Mouse (Mus musculus): ENCODE data around the gene Fbxo27. TPM values are rescaled to one million over a fixed set of nuclear protein-coding genes. Genes with fewer than 3 reads are reported as not detected.
A peak's percentile ranks its signal among the peaks of the same experiment; 100 is the strongest.

Fbxo27 gene
- polyA plus RNA-seq, 1 experiment = 5.1 TPM

GRCm38 (mm10) chr7:28740949-28741348, 48.3 kb downstream of the Fbxo27 start:
- Histone ChIP-seq H3K4me3 (ENCODE audit: insufficient read depth, low read length) (peak overlapping the region; percentile 78), H3K4me1 (ENCODE audit: control insufficient read depth, insufficient read depth, low read length) (no peaks in the 10 kb centered on the region), H3K27ac (ENCODE audit: insufficient read depth, low read length) (peak overlapping the region; percentile 22; the same call in 1 of the 2 replicates)
- TF ChIP-seq POLR2A (IDR thresholded peaks at IDR 0.05; ENCODE audit: low read depth, low read length) = no peak
- TF ChIP-seq CTCF (IDR thresholded peaks at IDR 0.05; ENCODE audit: borderline replicate concordance, insufficient read depth, low read length) = no peak

- Histone ChIP-seq H3K27ac (ENCODE audit: insufficient read depth, low read length) (peak overlapping the region; percentile 22), H3K4me3 (ENCODE audit: insufficient read depth, low read length) (peak overlapping the region; percentile 78), H3K4me1 (ENCODE audit: control insufficient read depth, insufficient read depth, low read length) (no peaks in the 10 kb centered on the region)
- TF ChIP-seq CTCF (IDR thresholded peaks at IDR 0.05; ENCODE audit: borderline replicate concordance, insufficient read depth, low read length) (no peak), POLR2A (IDR thresholded peaks at IDR 0.05; ENCODE audit: low read depth, low read length) (no peak)
These were observed 48.7 kb downstream of the Fbxo27 start for GRCm38 (mm10) chr7:28741368-28741708.

DNA sequence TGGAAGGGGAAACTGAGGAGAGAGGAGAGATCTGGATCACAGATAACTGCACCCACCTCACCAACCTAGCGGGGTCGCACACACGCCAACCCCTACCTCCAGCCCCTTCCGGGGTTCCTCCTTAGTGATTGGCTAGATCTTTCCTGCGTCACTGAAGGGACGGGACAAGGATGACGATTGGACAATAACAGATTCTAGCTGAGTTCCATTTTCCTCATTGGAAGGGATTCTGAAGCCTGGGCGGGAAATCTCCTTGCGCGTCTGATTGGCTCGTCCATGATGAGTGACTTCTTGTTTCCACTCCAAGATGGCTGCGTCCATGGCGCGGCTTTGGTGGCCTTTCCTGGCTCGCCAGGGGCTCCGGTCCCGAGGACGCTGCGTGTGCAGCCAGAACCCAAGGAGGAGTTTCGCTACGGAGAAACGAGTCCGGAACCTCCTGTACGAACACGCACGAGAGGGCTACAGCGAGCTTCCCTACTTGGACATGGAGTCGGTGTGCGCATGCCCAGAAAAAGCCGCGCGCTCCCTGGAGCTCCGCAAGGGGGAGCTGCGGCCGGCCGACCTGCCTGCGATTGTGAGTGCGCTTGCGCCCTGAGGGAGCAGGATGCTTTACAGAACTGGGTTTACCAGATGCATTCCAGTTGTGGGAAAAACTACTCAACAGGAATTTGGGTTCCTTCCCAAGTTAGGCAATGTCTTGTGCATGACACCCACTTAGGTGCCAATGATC, 49.2 kb downstream of the Fbxo27 start, which contains the start of the genes Mrps12 and Sars2:
Gene Mrps12 (minus strand): TSS at position 112 of the 730 bp plus-strand sequence.
Gene Sars2 (plus strand): TSS at position 284 of the 730 bp plus-strand sequence.
- H3K4me3 ChIP-seq (ENCODE audit: insufficient read depth, low read length) = peak within 1 kb of the TSS; percentile 78
- peak; percentile 86 for TF ChIP-seq POLR2A (IDR thresholded peaks at IDR 0.05; ENCODE audit: low read depth, low read length)
- peak; percentile 61 for TF ChIP-seq CTCF (IDR thresholded peaks at IDR 0.05; ENCODE audit: borderline replicate concordance, insufficient read depth, low read length)
- peak within 1 kb of the TSS; percentile 75 for H3K27ac ChIP-seq (ENCODE audit: insufficient read depth, low read length)
- no peaks in the 10 kb centered on the region for H3K4me1 ChIP-seq (ENCODE audit: control insufficient read depth, insufficient read depth, low read length)

Other genes starting within 250 kb of the Fbxo27 start
- gene Lrfn1, start 240.9 kb upstream of the Fbxo27 start, polyA plus RNA-seq (2011; ENCODE audit: insufficient read length, low read depth, missing spikeins) = 4.7 and 4.9 TPM in 2 replicates
- not detected in 2 replicates for gene Ifnl2, start 182.4 kb upstream of the Fbxo27 start, polyA plus RNA-seq (2011; ENCODE audit: insufficient read length, low read depth, missing spikeins)
- gene Ifnl3, start 170.0 kb upstream of the Fbxo27 start, polyA plus RNA-seq (2011; ENCODE audit: insufficient read length, low read depth, missing spikeins) = not detected in 2 replicates
- gene Sycn, start 152.0 kb upstream of the Fbxo27 start, polyA plus RNA-seq (2011; ENCODE audit: insufficient read length, low read depth, missing spikeins) = not detected in 2 replicates
- not detected in 2 replicates for gene Nccrp1, start 145.6 kb upstream of the Fbxo27 start, polyA plus RNA-seq (2011; ENCODE audit: insufficient read length, low read depth, missing spikeins)
- 65.7 and 69.3 TPM in 2 replicates for gene Samd4b, start 94.7 kb upstream of the Fbxo27 start, polyA plus RNA-seq (2011; ENCODE audit: insufficient read length, low read depth, missing spikeins)
- 8.0 and 10.5 TPM in 2 replicates for gene Pak4, start 94.7 kb upstream of the Fbxo27 start, polyA plus RNA-seq (2011; ENCODE audit: insufficient read length, low read depth, missing spikeins)
- 1.8 TPM in 1 of 2 replicates, not detected in the other for gene Acp7, start 61.5 kb upstream of the Fbxo27 start, polyA plus RNA-seq (2011; ENCODE audit: insufficient read length, low read depth, missing spikeins)
- gene Fbxo17, start 24.0 kb downstream of the Fbxo27 start, polyA plus RNA-seq (2011; ENCODE audit: insufficient read length, low read depth, missing spikeins) = 16.3 and 18.4 TPM in 2 replicates
- 30.9 and 50.8 TPM in 2 replicates for gene Mrps12, start 49.0 kb downstream of the Fbxo27 start, polyA plus RNA-seq (2011; ENCODE audit: insufficient read length, low read depth, missing spikeins)
- gene Sars2, start 49.1 kb downstream of the Fbxo27 start, polyA plus RNA-seq (2011; ENCODE audit: insufficient read length, low read depth, missing spikeins) = 5.2 and 7.1 TPM in 2 replicates
- gene Ccer2, start 63.3 kb downstream of the Fbxo27 start, polyA plus RNA-seq (2011; ENCODE audit: insufficient read length, low read depth, missing spikeins) = not detected in 2 replicates
- 60.1 and 64.1 TPM in 2 replicates for gene Sirt2, start 73.9 kb downstream of the Fbxo27 start, polyA plus RNA-seq (2011; ENCODE audit: insufficient read length, low read depth, missing spikeins)
- 13.8 and 15.0 TPM in 2 replicates for gene Nfkbib, start 74.7 kb downstream of the Fbxo27 start, polyA plus RNA-seq (2011; ENCODE audit: insufficient read length, low read depth, missing spikeins)
- gene Rinl, start 96.1 kb downstream of the Fbxo27 start, polyA plus RNA-seq (2011; ENCODE audit: insufficient read length, low read depth, missing spikeins) = 0.77 TPM in 1 of 2 replicates, not detected in the other
- gene Hnrnpl, start 115.7 kb downstream of the Fbxo27 start, polyA plus RNA-seq (2011; ENCODE audit: insufficient read length, low read depth, missing spikeins) = 442 and 496 TPM in 2 replicates
- gene Ech1, start 132.4 kb downstream of the Fbxo27 start, polyA plus RNA-seq (2011; ENCODE audit: insufficient read length, low read depth, missing spikeins) = 80.4 and 81.2 TPM in 2 replicates
- gene Lgals4, start 141.0 kb downstream of the Fbxo27 start, polyA plus RNA-seq (2011; ENCODE audit: insufficient read length, low read depth, missing spikeins) = 1.4 and 6.5 TPM in 2 replicates
- 1.5 and 4.3 TPM in 2 replicates for gene Lgals7, start 171.0 kb downstream of the Fbxo27 start, polyA plus RNA-seq (2011; ENCODE audit: insufficient read length, low read depth, missing spikeins)
- 0.23 TPM in 1 of 2 replicates, not detected in the other for gene Capn12, start 188.6 kb downstream of the Fbxo27 start, polyA plus RNA-seq (2011; ENCODE audit: insufficient read length, low read depth, missing spikeins)